Mouse (Mus musculus) kidney, adult 18-20 months (tissue): ENCODE data around the gene Cd151.
A peak's percentile ranks its signal among the peaks of the same experiment; 100 is the strongest.

Experiments used
- DNase-seq: peaks from one replicate; pipeline ENCODE4 v3.0.0; 2021

Gene Cd151

GRCm38 (mm10) chr7:141467230-141468030, at the start of gene Cd151:
Cd151 (plus strand) TSS chr7:141467392.
- DNase-seq, result peak; percentile 96

DNA sequence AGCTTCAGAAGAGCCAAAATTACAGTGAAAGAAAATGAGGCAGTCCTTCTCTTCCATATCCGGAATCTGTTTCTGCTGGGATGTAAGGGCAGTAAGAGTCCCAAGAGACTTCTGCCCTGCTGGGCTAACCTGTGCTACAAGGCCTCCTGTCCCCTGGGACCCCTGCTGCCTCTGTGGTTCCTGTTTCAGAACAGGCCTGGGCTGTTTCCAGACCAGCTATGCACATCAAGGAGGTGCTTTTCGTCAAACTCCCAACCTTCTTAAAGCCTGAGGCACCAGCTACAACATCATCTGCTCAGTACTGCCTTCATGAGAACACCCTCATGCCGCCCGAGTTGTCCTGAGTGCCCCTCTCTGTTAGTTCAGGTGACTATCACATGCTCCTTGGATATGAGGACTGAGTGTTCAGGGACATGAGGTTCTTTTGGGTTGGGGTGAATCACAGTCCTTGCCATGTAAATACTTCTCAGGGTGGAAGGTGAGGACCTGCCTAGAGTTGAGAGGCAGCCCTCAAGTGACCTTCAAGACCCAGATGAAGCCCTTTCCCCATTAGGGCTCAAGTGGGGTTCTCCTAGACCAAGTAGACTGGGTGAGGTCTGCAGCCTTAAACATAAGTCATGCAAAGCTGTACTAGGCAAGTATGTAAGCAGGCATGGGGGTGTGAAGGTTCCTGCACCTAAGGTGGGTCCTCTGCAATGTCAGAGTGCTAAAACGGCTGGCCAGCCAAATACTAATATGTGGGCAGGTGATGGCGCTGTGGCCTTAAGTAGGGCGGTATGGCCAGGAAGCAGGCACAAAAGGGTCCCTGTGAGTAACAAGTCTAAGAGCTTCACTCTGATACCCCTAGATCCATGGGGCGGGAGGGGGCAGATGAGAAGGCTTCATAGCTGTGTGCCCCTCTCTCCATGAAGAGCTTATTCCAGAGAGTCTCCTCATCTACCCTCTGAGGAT, 49.2 kb upstream of the Cd151 start:
- no peak for DNase-seq

GRCm38 (mm10) chr7:141418970-141419369, 48.2 kb upstream of the Cd151 start:
- peak; percentile 45 for DNase-seq

- DNase-seq, result no peak
Measured at GRCm38 (mm10) chr7:141420030-141420702, 47.0 kb upstream of the Cd151 start.

- no peak for DNase-seq
Measured at GRCm38 (mm10) chr7:141423811-141424210, 43.4 kb upstream of the Cd151 start.

GRCm38 (mm10) chr7:141426948-141427730, 40.1 kb upstream of the Cd151 start:
- no peak for DNase-seq

DNA sequence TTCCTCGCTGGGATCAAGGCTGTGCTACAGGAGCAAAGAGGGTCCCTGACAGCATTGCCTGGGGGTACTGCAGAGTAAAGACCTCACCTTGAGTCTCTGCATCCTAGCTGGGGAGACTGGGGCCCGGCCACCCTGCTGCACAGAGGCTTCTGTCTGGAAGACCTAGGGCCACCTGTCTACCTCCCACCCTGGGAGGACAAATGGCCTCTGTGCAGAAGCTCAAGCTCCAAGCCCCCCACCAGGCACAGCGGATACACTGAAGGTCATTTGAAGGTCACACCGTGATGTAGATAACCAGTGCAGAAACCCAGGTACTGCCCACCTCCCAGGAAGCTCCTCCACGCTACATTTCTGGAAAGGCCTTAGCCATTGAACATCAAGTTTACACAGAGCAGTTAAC, 38.5 kb upstream of the Cd151 start:
- no peak for DNase-seq

- peak; percentile 43 for DNase-seq
Measured at GRCm38 (mm10) chr7:141429310-141429709, 37.9 kb upstream of the Cd151 start, which contains the start of gene Cend1. Cend1 (minus strand) TSS chr7:141429491.

GRCm38 (mm10) chr7:141429840-141430584, 37.2 kb upstream of the Cd151 start:
- no peak for DNase-seq

GRCm38 (mm10) chr7:141430585-141431240, 36.5 kb upstream of the Cd151 start:
- DNase-seq, result no peak

DNA sequence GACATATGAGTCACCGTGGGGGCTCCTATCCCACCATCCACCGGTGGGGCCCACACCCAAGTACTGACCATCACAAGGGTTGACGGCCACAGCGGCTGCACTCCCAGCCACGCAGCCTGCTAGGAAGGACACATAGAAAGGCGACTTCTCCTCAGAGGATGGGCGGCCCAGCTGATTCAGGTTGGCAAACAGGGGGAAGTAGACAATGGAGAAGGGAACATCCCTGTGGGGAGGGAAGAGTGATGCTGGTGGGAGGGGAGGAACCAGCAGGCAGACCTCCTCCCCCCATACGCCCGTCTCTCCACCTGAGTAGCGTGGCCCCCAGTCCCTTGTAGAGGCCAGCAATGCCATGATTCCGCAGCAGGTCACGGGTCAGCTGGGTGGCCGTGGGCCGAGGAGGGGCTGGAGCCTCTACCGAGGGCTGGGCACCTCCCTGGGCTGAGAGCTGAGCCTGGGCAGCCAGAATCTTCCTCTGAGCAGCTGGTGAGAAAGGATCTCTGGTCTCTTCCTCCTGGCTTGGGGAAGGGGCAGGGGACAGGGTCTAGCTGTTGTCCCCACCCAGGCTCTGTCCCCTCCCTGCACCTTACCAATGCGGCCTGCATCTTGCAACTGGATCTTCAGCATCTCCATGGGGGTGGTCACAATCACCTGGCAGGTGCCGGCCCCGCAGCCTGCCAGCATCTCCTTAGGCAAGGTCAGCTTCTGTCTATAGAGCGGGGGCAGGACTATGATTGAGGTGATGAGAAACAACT, 35.6 kb upstream of the Cd151 start:
- DNase-seq, result no peak

- peak; percentile 59 for DNase-seq
Measured at GRCm38 (mm10) chr7:141432186-141432611, 35.0 kb upstream of the Cd151 start.

- DNase-seq, result peak; percentile 72
Measured at GRCm38 (mm10) chr7:141432741-141433516, 34.3 kb upstream of the Cd151 start.

- DNase-seq, result no peak
Measured at GRCm38 (mm10) chr7:141433517-141434400, 33.4 kb upstream of the Cd151 start.

DNA sequence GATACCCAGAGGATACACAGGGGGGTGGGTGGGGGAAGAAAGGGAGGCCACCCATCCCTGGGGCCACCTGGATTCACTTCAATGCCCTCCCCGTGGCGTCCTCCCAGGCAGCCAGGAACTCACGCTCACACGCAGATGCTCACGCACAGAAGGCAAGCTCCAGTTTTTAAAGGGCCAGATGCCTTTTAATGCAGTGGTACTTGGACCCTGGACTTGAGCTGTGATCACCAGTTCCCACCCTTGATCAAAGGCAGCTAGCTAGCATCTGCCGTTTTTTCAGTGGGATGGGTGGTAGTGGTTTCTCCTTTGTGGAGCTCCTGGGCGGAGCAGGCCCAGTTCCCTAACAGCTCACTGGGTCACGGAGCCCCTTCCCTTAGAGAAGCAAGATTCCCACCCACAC, 32.7 kb upstream of the Cd151 start:
- DNase-seq, result no peak

DNA sequence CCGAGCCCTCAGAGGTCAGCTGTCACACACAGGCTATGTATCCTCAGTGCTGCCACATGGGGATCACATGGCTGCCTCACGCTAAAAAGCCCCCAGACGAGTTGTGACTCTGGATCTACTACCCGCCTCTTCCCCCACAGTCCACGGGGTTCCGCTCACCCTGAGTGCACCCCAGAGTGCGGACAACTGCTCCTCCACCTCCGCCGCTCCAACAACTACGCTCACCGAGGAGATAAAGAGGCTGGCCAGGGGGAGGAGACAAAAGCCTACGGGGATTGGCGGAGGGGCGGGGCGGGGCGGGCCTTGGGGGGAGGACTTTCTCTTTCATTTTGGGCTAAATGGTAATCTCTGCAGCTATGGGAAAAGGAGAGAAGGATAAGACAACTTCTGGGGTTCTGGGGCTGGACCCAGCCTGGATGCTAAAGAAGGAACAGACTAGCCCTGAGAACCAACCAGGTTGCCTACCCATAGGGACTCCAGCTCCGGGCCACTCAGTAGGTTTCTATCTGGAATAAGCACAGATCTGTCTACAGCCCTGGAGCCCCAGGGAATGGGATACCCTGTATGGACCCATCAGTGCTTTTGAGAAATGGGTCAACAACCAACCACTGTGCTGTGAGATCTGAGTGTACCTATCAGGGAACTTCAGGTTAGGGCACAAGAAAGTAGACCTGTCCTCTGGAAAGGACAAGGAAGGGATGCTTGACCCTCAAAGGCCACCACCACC, 31.9 kb upstream of the Cd151 start:
- DNase-seq, result peak; percentile 68

GRCm38 (mm10) chr7:141435856-141436522, 31.2 kb upstream of the Cd151 start:
- no peak for DNase-seq
